Mouse (Mus musculus) spleen, adult 2 months (tissue): ENCODE measurements at regions not wholly inside any gene's neighbourhood (a gene's known extent, or its start where the extent isn't known, plus 50 kb on each side); places are given as distances from the start of the nearest gene placed in this dataset.

ENCODE experiments used
- CTCF ChIP-seq: fragments of 200-500 bp; IDR thresholded peaks from 2 replicates; pipeline ENCODE4 v1.5.1; 2011; ENCODE audit warnings: mild to moderate bottlenecking, inconsistent platforms; ENCODE audit not compliant: insufficient read depth, insufficient read length, insufficient replicate concordance; ENCODE audit errors: extremely low read depth
- POLR2A ChIP-seq: fragments of 200-500 bp; IDR thresholded peaks from 2 replicates; pipeline ENCODE4 v1.6.1; 2011; ENCODE audit warnings: low read depth, low read length, inconsistent platforms

DNA sequence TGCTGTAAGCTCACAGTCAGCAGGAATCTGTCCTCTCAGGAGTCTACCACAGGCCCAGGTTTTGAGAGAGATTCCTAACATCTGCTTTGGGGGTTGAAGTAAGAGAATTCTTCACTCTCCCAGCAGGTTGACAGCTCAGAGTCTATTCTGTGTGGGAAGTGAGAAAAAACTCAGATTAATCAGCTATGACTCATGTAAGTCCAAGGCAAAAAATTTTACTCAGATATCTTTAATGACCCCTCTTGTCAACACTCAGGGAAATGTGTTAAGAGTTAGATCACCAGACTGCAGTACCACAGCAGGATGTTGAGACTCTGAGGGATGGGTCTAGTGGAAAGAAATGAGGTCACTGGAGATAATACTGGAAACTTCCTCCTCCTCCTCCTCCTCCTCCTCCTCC is 688.4 kb downstream of the Hs3st4 start:
- TF ChIP-seq CTCF: no peak
- TF ChIP-seq POLR2A: no peak
